ENCODE assay signal across 16 mouse cellular contexts in genomic region chr3:153406858-153407257, GRCm38 (mm10).
"Had no signal": no experiment of that assay in that cellular context is flagged by ENCODE, and none has a peak within 500 bp of the region (broad histone marks: within the 10 kb centered on the region; RNA-seq: fewer than 3 reads in every experiment).

No protein-coding gene starts in this region.

- H3K36me3 ChIP-seq: neural tube, embryonic 13.5 days; neural tube, embryonic 15.5 days; stomach, embryonic 15.5 days had no signal

- H3K27ac ChIP-seq: neural tube, embryonic 13.5 days; neural tube, embryonic 15.5 days; stomach, embryonic 15.5 days; stomach, postnatal 0 days had no signal

- H3K4me1 ChIP-seq: stomach, embryonic 15.5 days had no signal

- H3K9me3 ChIP-seq: neural tube, embryonic 13.5 days; neural tube, embryonic 15.5 days; stomach, embryonic 15.5 days had no signal

- H3K4me2 ChIP-seq: neural tube, embryonic 13.5 days; neural tube, embryonic 15.5 days; stomach, embryonic 15.5 days had no signal

- H3K27me3 ChIP-seq: neural tube, embryonic 15.5 days; stomach, embryonic 15.5 days had no signal

- H3K9ac ChIP-seq: neural tube, embryonic 13.5 days; neural tube, embryonic 15.5 days; stomach, embryonic 15.5 days had no signal

- DNase-seq: retina, postnatal 1 day; right cerebral cortex, adult 18-20 months; right cerebral cortex, postnatal 14 days; right cerebral cortex, postnatal 25 days; right cerebral cortex, postnatal 4 days; spleen, adult 18-20 months; thymus, adult 18-20 months; thymus, adult 2 months; thymus, postnatal 14 days; thymus, postnatal 25 days; thymus, postnatal 36 days; thymus, postnatal 4 days had no signal

- H3K4me3 ChIP-seq: neural tube, embryonic 13.5 days; neural tube, embryonic 15.5 days; stomach, embryonic 15.5 days had no signal
